Mouse (Mus musculus) kidney, postnatal 0 days (tissue): ENCODE results near the gene Toe1. TPM values are rescaled to one million over a fixed set of nuclear protein-coding genes. Genes with fewer than 3 reads are reported as not detected.

Experiments used
- ATAC-seq: fragments of 200-750 bp; cut with Nextera tagmentation; replicated peaks from 2 replicates; pipeline ENCODE4 v1.8.0; 2017; ENCODE audit warnings: low read depth, moderate number of reproducible peaks, moderate TSS enrichment, moderate library complexity; ENCODE audit not compliant: low FRiP score
- DNase-seq: peaks from one replicate; pipeline ENCODE4 v3.0.0-alpha.2; 2016; ENCODE audit warnings: low spot score
- H3K27ac ChIP-seq: fragments of 300-500 bp; sonication (generic); 2 replicates; pipeline ENCODE4 v1.5.1; 2014; ENCODE audit warnings: mild to moderate bottlenecking
- H3K27me3 ChIP-seq: fragments of 300-500 bp; sonication (generic); 2 replicates; pipeline ENCODE4 v1.6.1; 2014; ENCODE audit warnings: low read length, mixed read lengths; ENCODE audit not compliant: insufficient read depth
- H3K36me3 ChIP-seq: fragments of 300-500 bp; sonication (generic); 2 replicates; pipeline ENCODE4 v1.6.1; 2014; ENCODE audit warnings: low read length, mixed read lengths; ENCODE audit not compliant: insufficient read depth
- H3K4me1 ChIP-seq: fragments of 300-500 bp; sonication (generic); replicated peaks from 2 replicates; pipeline ENCODE4 v1.6.1; 2014; ENCODE audit warnings: antibody characterized with exemption, low read length, mixed read lengths; ENCODE audit not compliant: insufficient read depth
- H3K4me2 ChIP-seq: fragments of 300-500 bp; sonication (generic); 2 replicates; pipeline ENCODE4 v1.6.1; 2014; ENCODE audit warnings: mild to moderate bottlenecking, low read length, moderate library complexity, mixed read lengths
- H3K4me3 ChIP-seq: fragments of 300-500 bp; sonication (generic); replicated peaks from 2 replicates; pipeline ENCODE4 v1.5.1; 2014; ENCODE audit warnings: low read depth, low read length
- H3K9ac ChIP-seq: fragments of 300-500 bp; sonication (generic); 2 replicates; pipeline ENCODE4 v1.6.1; 2014; ENCODE audit warnings: low read depth, low read length
- H3K9me3 ChIP-seq: fragments of 300-500 bp; sonication (generic); replicated peaks from 2 replicates; pipeline ENCODE4 v1.6.1; 2016; ENCODE audit warnings: low read length, inconsistent platforms, mixed read lengths
- CTCF ChIP-seq: IDR thresholded peaks from 2 replicates; pipeline ENCODE4 v1.5.1; 2016; ENCODE audit warnings: antibody characterized with exemption, low read depth, mild to moderate bottlenecking, moderate library complexity
- WGBS: fragments of 180-500 bp; shearing (Covaris S2); extraction: QIAGEN DNeasy Blood & Tissue Kit; methylation state at CpG from one replicate; pipeline ENCODE4 v1.1.7; 2014; 5-methylcytosine and 5-hydroxymethylcytosine counted together
- polyA plus RNA-seq: library from polyadenylated mRNA; unstranded; fragments of >200 nt; fragmentation: Nextera tagmentation; extraction: Ambion mirVana; gene quantifications from 2 replicates; pipeline ENCODE4 v1.2.1, GENCODE M21; 2015

The Toe1 gene
- polyA plus RNA-seq, 1 experiment from 2014 or later: 28.9 TPM

GRCm38 (mm10) chr4:116838999-116839398 is 31.6 kb upstream of the Toe1 start:
- ATAC-seq (no peak), DNase-seq (no peak)
- Histone ChIP-seq H3K36me3 (no peaks in the 10 kb centered on the region), H3K4me3 (no peak overlapping the region), H3K27me3 (no peaks in the 10 kb centered on the region), H3K27ac (no peak overlapping the region), H3K4me1 (no peaks in the 10 kb centered on the region), H3K9ac (no peak overlapping the region), H3K9me3 (no peaks in the 10 kb centered on the region), H3K4me2 (no peak overlapping the region)
- 23% methylated on average over 2 of the region's 2 CpGs for WGBS
- no peak for TF ChIP-seq CTCF

GRCm38 (mm10) chr4:116830070-116830368 is 22.6 kb upstream of the Toe1 start:
- Histone ChIP-seq H3K9ac (no peak overlapping the region), H3K4me3 (no peak overlapping the region), H3K4me2 (no peak overlapping the region), H3K4me1 (no peaks in the 10 kb centered on the region), H3K27ac (no peak overlapping the region), H3K27me3 (no peaks in the 10 kb centered on the region), H3K36me3 (no peaks in the 10 kb centered on the region), H3K9me3 (no peaks in the 10 kb centered on the region)
- WGBS: 8% methylated on average over 6 of the region's 6 CpGs
- TF ChIP-seq CTCF: no peak
- 0 out of 2 replicates have a peak, but pooled peaks have one; percentile 50 for ATAC-seq
- DNase-seq: peak; percentile 82

GRCm38 (mm10) chr4:116829364-116830069 is 22.1 kb upstream of the Toe1 start:
- Histone ChIP-seq H3K4me3 (no peak overlapping the region), H3K4me2 (no peak overlapping the region), H3K27me3 (no peaks in the 10 kb centered on the region), H3K9ac (no peak overlapping the region), H3K4me1 (no peaks in the 10 kb centered on the region), H3K9me3 (no peaks in the 10 kb centered on the region), H3K27ac (no peak overlapping the region), H3K36me3 (no peaks in the 10 kb centered on the region)
- TF ChIP-seq CTCF: no peak
- DNase-seq (no peak), ATAC-seq (no peak)
- WGBS: 36% methylated on average over 6 of the region's 6 CpGs

- Histone ChIP-seq H3K4me2 (no peak overlapping the region), H3K9me3 (no peaks in the 10 kb centered on the region), H3K36me3 (no peaks in the 10 kb centered on the region), H3K9ac (no peak overlapping the region), H3K27me3 (no peaks in the 10 kb centered on the region), H3K4me1 (no peaks in the 10 kb centered on the region), H3K27ac (no peak overlapping the region), H3K4me3 (no peak overlapping the region)
- no peak; the same call in 1 of the 2 replicates for ATAC-seq
- TF ChIP-seq CTCF: peak; percentile 79
- peak; percentile 85 for DNase-seq
- WGBS: 2% methylated on average over 4 of the region's 4 CpGs
These were observed 20.4 kb upstream of the Toe1 start for GRCm38 (mm10) chr4:116827819-116828218.

DNA sequence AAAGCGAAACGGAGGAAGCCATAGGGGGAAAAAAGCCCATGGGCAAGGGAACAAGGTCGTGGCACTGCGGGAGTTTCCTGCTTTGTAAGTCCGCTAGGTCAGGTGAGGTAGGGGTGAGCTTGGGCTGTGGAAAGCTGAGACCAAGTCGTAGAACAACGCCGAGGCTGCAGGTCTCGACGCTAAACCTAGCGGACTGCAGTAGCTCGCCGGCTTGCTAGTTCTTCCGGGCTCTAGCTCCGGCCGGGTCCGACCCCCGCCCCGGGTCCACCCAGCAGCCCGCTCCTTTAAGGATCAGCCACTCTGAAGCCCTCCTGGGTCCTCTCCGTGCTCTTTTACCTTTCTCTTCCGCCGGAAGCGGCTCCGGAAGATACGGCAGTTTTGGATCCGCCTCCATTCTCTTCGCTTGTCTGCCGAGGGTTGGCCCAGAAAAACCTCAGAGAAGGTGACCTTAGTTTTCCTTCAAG is 17.1 kb upstream of the Toe1 start:
- Histone ChIP-seq H3K27ac (peak overlapping the region; percentile 86), H3K4me1 (no peaks in the 10 kb centered on the region), H3K27me3 (no peaks in the 10 kb centered on the region), H3K9ac (peak overlapping the region; percentile 74), H3K36me3 (no peaks in the 10 kb centered on the region), H3K9me3 (no peaks in the 10 kb centered on the region), H3K4me2 (peak overlapping the region; percentile 82), H3K4me3 (peak overlapping the region; percentile 46)
- ATAC-seq: peak; percentile 40
- TF ChIP-seq CTCF: no peak
- 2% methylated on average over 29 of the region's 29 CpGs for WGBS
- peak; percentile 80 for DNase-seq

DNA sequence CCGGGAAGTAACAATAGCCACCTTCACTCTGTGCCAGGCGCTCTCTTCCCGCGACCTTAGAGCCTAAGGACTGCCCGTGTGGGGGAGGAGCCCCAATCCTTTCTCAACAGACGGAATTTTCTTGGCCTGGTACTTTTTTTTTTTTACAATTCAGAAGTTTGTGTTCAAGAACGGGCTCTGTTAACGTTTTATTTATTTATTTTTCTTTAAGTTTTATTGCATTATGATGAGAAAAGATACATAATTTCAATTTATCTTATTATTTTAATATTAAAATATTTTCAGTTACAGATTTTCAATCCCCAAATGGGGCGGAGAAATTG is 14.2 kb upstream of the Toe1 start, which contains the start of gene Hpdl:
Gene Hpdl, minus strand, starts transcription at position 14 of the 323 bp plus-strand sequence.
- 13% methylated on average over 9 of the region's 9 CpGs for WGBS
- ATAC-seq (no peak), DNase-seq (no peak)
- Histone ChIP-seq H3K4me3 (peak within 1 kb of the TSS; percentile 42), H3K4me1 (no peaks in the 10 kb centered on the region), H3K9ac (peak within 1 kb of the TSS; percentile 44), H3K36me3 (no peaks in the 10 kb centered on the region), H3K9me3 (no peaks in the 10 kb centered on the region), H3K27ac (no peak within 1 kb of the TSS), H3K27me3 (no peaks in the 10 kb centered on the region), H3K4me2 (peak within 1 kb of the TSS; percentile 91)
- no peak for TF ChIP-seq CTCF
